Mouse (Mus musculus) hindbrain, embryonic 14.5 days (tissue): ENCODE data around the gene Trim45. TPM values are rescaled to one million over a fixed set of nuclear protein-coding genes. Genes with fewer than 3 reads are reported as not detected.

Source experiments
- ATAC-seq: fragments of 200-750 bp; cut with Nextera tagmentation; 2 replicates; pipeline ENCODE4 v1.8.0; 2017; ENCODE audit warnings: moderate number of reproducible peaks, mild to moderate bottlenecking, moderate TSS enrichment, moderate library complexity; ENCODE audit not compliant: low FRiP score
- DNase-seq: peaks from one replicate; pipeline ENCODE4 v3.0.0-alpha.2; 2015; ENCODE audit warnings: low spot score
- H3K27ac ChIP-seq: fragments of 300-500 bp; sonication (generic); 2 replicates; pipeline ENCODE4 v1.5.1; 2014; ENCODE audit warnings: mild to moderate bottlenecking, moderate library complexity
- H3K27me3 ChIP-seq: fragments of 300-500 bp; sonication (generic); 2 replicates; pipeline ENCODE4 v1.6.1; 2014; ENCODE audit warnings: mild to moderate bottlenecking, low read length, mixed read lengths; ENCODE audit not compliant: control insufficient read depth, insufficient read depth
- H3K36me3 ChIP-seq: fragments of 300-500 bp; sonication (generic); replicated peaks from 2 replicates; pipeline ENCODE4 v1.6.1; 2014; ENCODE audit not compliant: control insufficient read depth, insufficient read depth
- H3K4me1 ChIP-seq: fragments of 300-500 bp; sonication (generic); replicated peaks from 2 replicates; pipeline ENCODE4 v1.6.1; 2014; ENCODE audit warnings: antibody characterized with exemption, low read length, mixed read lengths; ENCODE audit not compliant: control insufficient read depth, insufficient read depth
- H3K4me2 ChIP-seq: fragments of 300-500 bp; sonication (generic); replicated peaks from 2 replicates; pipeline ENCODE4 v1.6.1; 2014; ENCODE audit warnings: mild to moderate bottlenecking, moderate library complexity
- H3K4me3 ChIP-seq: fragments of 300-500 bp; sonication (generic); replicated peaks from 2 replicates; pipeline ENCODE4 v1.5.1; 2014; ENCODE audit warnings: mild to moderate bottlenecking, low read length
- H3K9ac ChIP-seq: fragments of 300-500 bp; sonication (generic); 2 replicates; pipeline ENCODE4 v1.6.1; 2014
- H3K9me3 ChIP-seq: fragments of 300-500 bp; sonication (generic); 2 replicates; pipeline ENCODE4 v1.6.1; 2016; ENCODE audit warnings: low read length; ENCODE audit not compliant: control insufficient read depth
- WGBS: fragments of 180-500 bp; shearing (Covaris S2); extraction: QIAGEN DNeasy Blood & Tissue Kit; methylation state at CpG from one replicate; pipeline ENCODE4 v1.1.7; 2014; 5-methylcytosine and 5-hydroxymethylcytosine counted together
- polyA plus RNA-seq: library from polyadenylated mRNA; unstranded; fragments of >200 nt; fragmentation: Nextera tagmentation; extraction: Ambion mirVana; gene quantifications from 2 replicates; pipeline ENCODE4 v1.2.1, GENCODE M21; 2014

Gene Trim45
- polyA plus RNA-seq, 1 experiment from 2014 or later, result 6.2 TPM

GRCm38 (mm10) chr3:100906916-100907315 lies 15.1 kb upstream of the Trim45 start:
- no peaks in the 10 kb centered on the region for H3K36me3 ChIP-seq
- WGBS, result 42% methylated on average over 3 of the region's 3 CpGs
- no peak overlapping the region for H3K4me2 ChIP-seq
- H3K27me3 ChIP-seq, result no peaks in the 10 kb centered on the region
- H3K4me3 ChIP-seq, result no peak overlapping the region
- DNase-seq (no peak), ATAC-seq (no peak)
- no peaks in the 10 kb centered on the region for H3K9me3 ChIP-seq
- H3K27ac ChIP-seq, result no peak overlapping the region
- H3K4me1 ChIP-seq, result no peaks in the 10 kb centered on the region
- no peak overlapping the region for H3K9ac ChIP-seq

DNA sequence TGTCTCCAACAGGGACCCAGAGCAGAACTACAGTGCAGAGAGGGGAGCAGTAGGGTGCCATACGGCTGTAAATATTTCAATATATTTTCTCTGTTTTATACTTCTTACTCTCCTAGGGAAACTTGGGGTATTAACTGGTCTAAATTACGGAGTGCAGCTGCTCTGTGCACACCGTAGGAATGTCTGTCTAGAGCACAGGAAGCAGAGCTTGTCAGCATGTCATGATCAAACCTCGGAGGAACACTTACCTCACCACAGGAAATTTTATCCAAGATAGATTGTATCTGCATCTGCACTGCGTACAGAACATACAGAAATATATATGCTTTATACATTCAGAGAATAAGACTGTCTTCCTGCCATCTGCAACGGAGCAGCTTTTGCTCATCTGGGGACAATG lies 13.4 kb upstream of the Trim45 start:
- Histone ChIP-seq H3K9me3 (no peaks in the 10 kb centered on the region), H3K9ac (no peak overlapping the region), H3K4me3 (no peak overlapping the region), H3K4me2 (no peak overlapping the region), H3K27me3 (no peaks in the 10 kb centered on the region), H3K4me1 (no peaks in the 10 kb centered on the region), H3K36me3 (no peaks in the 10 kb centered on the region), H3K27ac (no peak overlapping the region)
- no peak for DNase-seq
- 66% methylated on average over 6 of the region's 6 CpGs for WGBS
- no peak for ATAC-seq

DNA sequence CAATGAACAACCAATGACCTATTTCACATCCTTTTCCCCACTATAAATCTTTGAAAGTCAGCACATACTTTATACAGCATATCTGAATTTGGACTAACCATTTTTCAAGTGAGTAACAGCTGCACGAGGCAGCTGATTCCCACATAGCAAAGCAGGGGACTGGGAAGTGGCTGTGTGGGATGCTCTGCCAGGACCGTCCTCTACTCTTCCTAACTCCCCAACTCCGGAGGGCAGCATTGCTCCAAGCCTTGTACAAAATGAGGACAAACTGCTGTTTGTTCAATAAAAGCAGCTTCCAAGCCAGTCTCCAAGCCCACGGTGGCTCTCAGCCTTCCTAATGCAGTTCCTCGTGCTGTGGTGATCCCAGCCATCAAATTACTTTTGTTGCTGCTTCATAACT lies 11.4 kb upstream of the Trim45 start:
- no peaks in the 10 kb centered on the region for H3K4me1 ChIP-seq
- H3K4me2 ChIP-seq, result no peak overlapping the region
- WGBS, result 63% methylated on average over 5 of the region's 5 CpGs
- H3K4me3 ChIP-seq, result no peak overlapping the region
- DNase-seq, result no peak
- H3K9me3 ChIP-seq, result no peaks in the 10 kb centered on the region
- no peak for ATAC-seq
- H3K27ac ChIP-seq, result no peak overlapping the region
- no peak overlapping the region for H3K9ac ChIP-seq
- H3K36me3 ChIP-seq, result no peaks in the 10 kb centered on the region
- H3K27me3 ChIP-seq, result no peaks in the 10 kb centered on the region

DNA sequence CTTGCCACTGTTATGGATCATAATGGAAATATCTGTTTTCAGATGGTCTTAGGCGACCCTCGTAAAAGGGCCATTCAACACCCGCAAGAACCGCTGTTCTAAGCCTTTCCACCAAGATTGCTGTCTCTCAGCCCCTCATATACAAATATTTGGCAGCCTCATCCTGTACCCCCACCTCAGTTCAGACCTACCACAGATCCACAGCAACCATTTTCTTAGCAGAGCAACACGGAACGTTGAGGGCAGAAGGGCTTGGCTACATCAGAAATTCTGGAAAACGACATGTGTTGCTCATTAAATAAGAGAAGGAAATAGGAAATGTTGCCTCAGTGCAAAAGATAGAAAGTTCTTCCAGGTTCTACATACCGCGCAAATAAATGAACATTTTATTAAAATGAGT lies 11.0 kb upstream of the Trim45 start:
- WGBS, result 83% methylated on average over 9 of the region's 9 CpGs
- ATAC-seq (no peak), DNase-seq (no peak)
- Histone ChIP-seq H3K27me3 (no peaks in the 10 kb centered on the region), H3K4me1 (no peaks in the 10 kb centered on the region), H3K27ac (no peak overlapping the region), H3K36me3 (no peaks in the 10 kb centered on the region), H3K4me3 (no peak overlapping the region), H3K9me3 (no peaks in the 10 kb centered on the region), H3K4me2 (no peak overlapping the region), H3K9ac (no peak overlapping the region)

DNA sequence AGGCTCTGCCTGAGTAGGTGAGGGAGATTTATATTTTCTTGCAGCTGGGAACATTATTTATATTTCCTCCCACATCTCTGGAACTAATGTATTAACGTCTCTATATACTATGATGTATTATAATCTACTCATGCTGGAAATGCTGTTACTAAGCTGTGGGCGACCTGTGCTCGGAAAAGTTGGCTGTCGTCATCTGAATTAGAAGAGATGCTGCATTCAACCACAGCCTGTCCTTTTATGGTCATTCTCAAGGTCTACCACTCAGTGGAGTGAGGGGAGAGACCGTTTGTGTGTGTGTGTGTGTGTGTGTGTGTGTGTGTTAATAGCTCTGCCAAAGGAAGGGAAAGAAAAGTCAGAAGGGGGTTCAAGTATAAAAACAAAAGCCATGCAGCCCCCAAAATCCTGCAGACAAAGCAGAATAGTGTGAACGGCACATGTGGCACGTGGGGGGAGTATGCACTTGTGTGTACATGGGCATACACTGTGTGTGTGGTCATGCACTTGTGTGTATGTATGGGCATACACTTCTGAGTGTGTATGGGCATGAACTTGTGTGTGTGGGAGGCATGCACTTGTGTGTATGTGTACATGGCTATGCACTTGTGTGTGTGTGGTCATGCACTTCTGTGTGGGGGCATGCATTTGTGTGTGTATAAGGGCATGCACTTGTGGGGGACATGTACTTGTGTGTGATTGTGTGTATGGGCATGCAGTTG lies 10.3 kb upstream of the Trim45 start:
- no peaks in the 10 kb centered on the region for H3K4me1 ChIP-seq
- H3K9me3 ChIP-seq, result no peaks in the 10 kb centered on the region
- H3K27ac ChIP-seq, result no peak overlapping the region
- 0 out of 2 replicates have a peak, but pooled peaks have one; percentile 40 for ATAC-seq
- DNase-seq, result no peak
- H3K4me2 ChIP-seq, result no peak overlapping the region
- no peaks in the 10 kb centered on the region for H3K27me3 ChIP-seq
- no peak overlapping the region for H3K4me3 ChIP-seq
- no peaks in the 10 kb centered on the region for H3K36me3 ChIP-seq
- H3K9ac ChIP-seq, result no peak overlapping the region
- WGBS, result 85% methylated on average over 7 of the region's 7 CpGs

GRCm38 (mm10) chr3:100916844-100917243 lies 5.2 kb upstream of the Trim45 start:
- 18% methylated on average over 7 of the region's 7 CpGs for WGBS
- Histone ChIP-seq H3K36me3 (no peaks in the 10 kb centered on the region), H3K9me3 (no peaks in the 10 kb centered on the region), H3K4me3 (no peak overlapping the region), H3K9ac (no peak overlapping the region), H3K27me3 (no peaks in the 10 kb centered on the region), H3K4me1 (0 out of 2 replicates have a peak, but pooled peaks cover 6% of the 10 kb centered on the region), H3K4me2 (no peak overlapping the region), H3K27ac (no peak overlapping the region)
- DNase-seq, result peak; percentile 84
- ATAC-seq, result no peak

- Histone ChIP-seq H3K9me3 (no peaks in the 10 kb centered on the region), H3K27me3 (no peaks in the 10 kb centered on the region), H3K4me3 (no peak overlapping the region), H3K4me2 (no peak overlapping the region), H3K9ac (no peak overlapping the region), H3K36me3 (no peaks in the 10 kb centered on the region), H3K27ac (no peak overlapping the region), H3K4me1 (peaks cover 27% of the 10 kb centered on the region)
- ATAC-seq (no peak), DNase-seq (no peak)
- 84% methylated on average over 9 of the region's 9 CpGs for WGBS
Measured at GRCm38 (mm10) chr3:100920611-100921140, 1.3 kb upstream of the Trim45 start.

DNA sequence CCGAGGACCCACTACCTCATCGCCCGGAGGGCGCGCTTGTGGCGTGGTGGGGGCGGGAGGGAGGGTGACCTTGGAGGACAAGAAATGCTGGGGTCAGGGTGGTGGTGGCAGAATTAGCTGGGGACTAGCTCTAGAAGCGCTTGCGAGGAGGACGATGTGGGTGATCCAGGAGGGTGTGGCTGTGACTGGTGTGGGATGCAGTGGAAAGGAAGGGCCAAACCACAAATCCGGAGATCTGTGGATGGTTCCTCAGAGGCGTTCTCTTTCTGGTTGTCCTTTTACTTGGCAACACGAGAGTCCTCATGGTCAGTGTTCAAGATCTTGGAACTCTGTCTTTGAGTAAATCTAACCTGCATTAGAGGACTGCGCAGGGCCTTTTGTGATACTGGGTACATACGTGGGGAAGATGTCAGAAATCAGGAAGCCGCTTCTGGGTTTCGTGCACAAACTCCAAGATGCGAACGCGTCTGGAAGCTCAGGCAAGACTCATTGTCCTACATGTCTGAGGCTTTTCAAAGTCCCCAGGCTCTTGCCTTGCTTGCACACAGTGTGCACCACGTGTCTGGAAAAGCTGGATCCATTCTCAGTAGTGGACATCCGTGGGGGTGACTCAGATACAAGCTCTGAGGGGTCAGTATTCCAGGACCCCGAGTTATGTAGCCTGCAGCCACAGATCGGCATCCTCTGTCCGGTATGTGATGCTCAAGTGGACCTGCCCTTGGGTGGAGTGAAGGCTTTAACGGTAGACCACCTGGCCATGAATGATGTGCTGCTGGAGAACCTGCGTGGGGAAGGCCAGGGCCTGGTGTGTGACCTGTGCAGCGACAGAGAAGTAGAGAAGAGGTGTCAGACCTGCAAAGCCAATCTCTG lies 739 bp downstream of the Trim45 start:
- Histone ChIP-seq H3K27me3 (no peaks in the 10 kb centered on the region), H3K27ac (peak overlapping the region; percentile 83), H3K4me1 (peaks cover 38% of the 10 kb centered on the region), H3K4me3 (peak overlapping the region; percentile 57), H3K9me3 (no peaks in the 10 kb centered on the region), H3K36me3 (peaks cover 1% of the 10 kb centered on the region; the same call in 1 of the 2 replicates), H3K4me2 (peak overlapping the region; percentile 62), H3K9ac (peak overlapping the region; percentile 84)
- DNase-seq (peak; percentile 52), ATAC-seq (peak; percentile 61)
- WGBS, result 39% methylated on average over 28 of the region's 28 CpGs

DNA sequence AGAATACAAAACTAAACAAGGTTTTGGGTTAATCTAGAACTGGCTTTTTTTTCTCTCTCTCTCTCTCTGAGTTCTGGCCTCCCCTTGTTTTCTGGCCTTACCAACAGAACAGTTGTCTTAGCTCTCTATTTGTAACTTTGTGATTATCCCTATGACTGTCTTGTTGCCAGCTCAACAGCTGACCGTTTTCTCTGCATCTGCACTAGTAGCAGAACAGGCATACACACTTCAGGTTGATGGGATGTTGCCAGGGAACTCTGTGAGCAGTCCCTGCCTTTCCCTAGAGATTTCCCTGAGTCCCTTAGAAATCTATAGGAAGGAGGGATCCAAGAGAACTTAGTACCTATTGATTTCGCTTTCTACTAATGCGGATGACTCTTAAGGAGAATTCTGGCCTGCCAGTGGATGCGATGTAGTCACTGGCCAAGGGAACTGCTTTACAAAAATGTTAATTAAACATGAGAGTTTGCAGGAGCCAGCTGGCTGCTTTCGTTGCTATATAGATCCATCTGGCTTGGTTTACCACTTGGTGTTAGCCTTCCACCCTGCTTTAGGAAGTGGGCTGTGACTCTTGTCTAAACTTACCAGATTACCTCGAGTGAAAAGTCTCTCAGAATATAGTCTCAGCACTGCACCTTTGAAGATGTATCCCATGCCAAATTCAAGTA lies 2.2 kb downstream of the Trim45 start:
- peaks cover 38% of the 10 kb centered on the region for H3K4me1 ChIP-seq
- H3K4me3 ChIP-seq, result no peak overlapping the region
- H3K27me3 ChIP-seq, result no peaks in the 10 kb centered on the region
- no peak overlapping the region for H3K4me2 ChIP-seq
- no peak for DNase-seq
- no peak overlapping the region for H3K9ac ChIP-seq
- H3K9me3 ChIP-seq, result no peaks in the 10 kb centered on the region
- no peak overlapping the region for H3K27ac ChIP-seq
- ATAC-seq, result no peak
- WGBS, result 71% methylated on average over 6 of the region's 6 CpGs
- peaks cover 16% of the 10 kb centered on the region; the same call in 1 of the 2 replicates for H3K36me3 ChIP-seq
